Mouse (Mus musculus) hindbrain, embryonic 11.5 days (tissue): Measurements from ENCODE around the gene 1700122O11Rik. TPM values are rescaled to one million over a fixed set of nuclear protein-coding genes. Genes with fewer than 3 reads are reported as not detected.

ENCODE experiments used
- ATAC-seq: fragments of 200-750 bp; cut with Nextera tagmentation; 2 replicates; pipeline ENCODE4 v1.8.0; 2017; ENCODE audit warnings: mild to moderate bottlenecking, moderate TSS enrichment, moderate library complexity; ENCODE audit not compliant: low FRiP score
- DNase-seq: peaks from one replicate; pipeline ENCODE4 v3.0.0-alpha.2; 2015; ENCODE audit warnings: low spot score
- H3K27ac ChIP-seq: fragments of 300-500 bp; sonication (generic); 2 replicates; pipeline ENCODE4 v1.5.1; 2014; ENCODE audit warnings: mild to moderate bottlenecking, low read depth, low read length
- H3K27me3 ChIP-seq: fragments of 300-500 bp; sonication (generic); 2 replicates; pipeline ENCODE4 v1.6.1; 2014; ENCODE audit warnings: mild to moderate bottlenecking, low read length, moderate library complexity, mixed read lengths; ENCODE audit not compliant: control insufficient read depth, insufficient read depth
- H3K36me3 ChIP-seq: fragments of 300-500 bp; sonication (generic); 2 replicates; pipeline ENCODE4 v1.6.1; 2014; ENCODE audit warnings: mild to moderate bottlenecking, low read length, moderate library complexity, mixed read lengths; ENCODE audit not compliant: control insufficient read depth, insufficient read depth
- H3K4me1 ChIP-seq: fragments of 300-500 bp; sonication (generic); replicated peaks from 2 replicates; pipeline ENCODE4 v1.6.1; 2014; ENCODE audit warnings: low read length, mixed read lengths; ENCODE audit not compliant: control insufficient read depth, insufficient read depth
- H3K4me2 ChIP-seq: fragments of 300-500 bp; sonication (generic); replicated peaks from 2 replicates; pipeline ENCODE4 v1.6.1; 2014; ENCODE audit warnings: mild to moderate bottlenecking, low read depth, low read length
- H3K4me3 ChIP-seq: fragments of 300-500 bp; sonication (generic); 2 replicates; pipeline ENCODE4 v1.5.1; 2014; ENCODE audit warnings: low read depth, low read length
- H3K9ac ChIP-seq: fragments of 300-500 bp; sonication (generic); 2 replicates; pipeline ENCODE4 v1.6.1; 2014; ENCODE audit warnings: low read depth, low read length
- H3K9me3 ChIP-seq: fragments of 300-500 bp; sonication (generic); 2 replicates; pipeline ENCODE4 v1.6.1; 2016; ENCODE audit warnings: low read length; ENCODE audit not compliant: control insufficient read depth
- WGBS: fragments of 180-500 bp; shearing (Covaris S2); extraction: QIAGEN DNeasy Blood & Tissue Kit; methylation state at CpG from one replicate; pipeline ENCODE4 v1.1.7; 2014; 5-methylcytosine and 5-hydroxymethylcytosine counted together
- polyA plus RNA-seq: library from polyadenylated mRNA; unstranded; fragments of >200 nt; fragmentation: Nextera tagmentation; extraction: Ambion mirVana; gene quantifications from 2 replicates; pipeline ENCODE4 v1.2.1, GENCODE M21; 2014

1700122O11Rik gene
- polyA plus RNA-seq, 1 experiment from 2014 or later = not detected

DNA sequence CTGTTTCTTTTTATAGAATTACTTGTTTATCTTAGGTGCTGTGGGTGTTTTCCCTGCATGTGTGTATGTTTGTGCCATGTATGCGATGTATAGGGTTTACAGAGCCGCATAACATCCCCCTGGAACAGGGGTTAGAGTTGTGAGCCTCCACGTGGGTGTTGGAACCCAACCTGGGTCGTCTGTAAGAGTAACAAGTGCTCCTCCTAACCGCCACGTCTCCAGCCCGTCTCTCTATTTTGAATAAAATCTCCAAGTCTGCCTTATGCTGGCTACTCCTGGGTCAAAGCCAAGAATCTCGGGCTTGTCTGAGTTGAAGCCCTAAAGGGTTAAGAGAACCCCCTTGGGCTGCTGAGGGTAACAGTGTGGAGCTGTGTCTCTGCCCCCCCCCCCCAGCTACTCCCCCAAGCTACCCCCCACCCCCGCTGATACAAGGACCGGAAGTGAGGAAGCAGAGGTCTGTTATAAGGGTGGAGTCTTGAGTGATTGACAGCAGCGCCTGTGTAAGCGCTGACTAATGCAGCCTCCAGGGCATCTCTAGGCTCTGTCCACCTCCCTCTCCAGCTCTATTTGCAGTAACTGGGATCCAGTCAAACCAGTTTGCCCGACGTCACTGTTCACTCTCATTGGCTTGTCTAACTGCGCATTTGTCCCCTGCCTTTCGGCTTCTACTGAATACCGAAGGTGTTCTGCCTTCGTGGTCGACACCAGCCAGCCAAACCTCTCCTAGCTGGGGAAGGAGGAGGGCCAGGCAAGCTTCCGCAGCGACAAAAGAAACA is 36.3 kb downstream of the 1700122O11Rik start:
- Histone ChIP-seq H3K9ac (peak overlapping the region; percentile 37), H3K4me2 (peak overlapping the region; percentile 39), H3K27ac (0 out of 2 replicates have a peak overlapping the region, but pooled peaks have one; percentile 39), H3K4me3 (peak overlapping the region; percentile 18), H3K36me3 (no peaks in the 10 kb centered on the region), H3K4me1 (0 out of 2 replicates have a peak, but pooled peaks cover 5% of the 10 kb centered on the region), H3K9me3 (no peaks in the 10 kb centered on the region), H3K27me3 (no peaks in the 10 kb centered on the region)
- WGBS = 7% methylated on average over 21 of the region's 21 CpGs
- ATAC-seq = peak; percentile 84
- DNase-seq = peak; percentile 67

DNA sequence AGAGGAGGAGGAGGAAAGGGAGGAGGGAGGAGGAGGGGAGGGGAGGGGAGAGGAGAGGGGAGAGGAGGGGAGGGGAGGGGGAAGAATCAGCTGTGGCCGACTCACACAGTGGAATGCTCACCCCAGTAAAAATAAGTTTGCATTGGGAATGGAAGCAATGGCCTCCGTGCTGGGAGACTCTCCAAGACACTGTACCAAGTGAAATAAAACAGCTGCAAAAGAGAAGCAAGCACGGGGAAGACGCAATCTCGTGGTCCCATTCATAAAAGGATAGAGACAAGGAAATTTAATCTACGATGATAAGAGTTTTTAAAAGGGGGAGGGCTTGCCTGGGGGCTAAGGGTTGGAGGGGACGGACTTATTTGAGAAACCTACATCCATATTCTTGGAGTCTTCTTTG is 36.9 kb downstream of the 1700122O11Rik start:
- no peak for ATAC-seq
- Histone ChIP-seq H3K4me2 (peak overlapping the region; percentile 39; the same call in 1 of the 2 replicates), H3K9me3 (no peaks in the 10 kb centered on the region), H3K4me3 (no peak overlapping the region; the same call in 1 of the 2 replicates), H3K4me1 (0 out of 2 replicates have a peak, but pooled peaks cover 5% of the 10 kb centered on the region), H3K27ac (no peak overlapping the region), H3K27me3 (no peaks in the 10 kb centered on the region), H3K9ac (no peak overlapping the region), H3K36me3 (no peaks in the 10 kb centered on the region)
- DNase-seq = no peak
- 45% methylated on average over 7 of the region's 7 CpGs for WGBS

DNA sequence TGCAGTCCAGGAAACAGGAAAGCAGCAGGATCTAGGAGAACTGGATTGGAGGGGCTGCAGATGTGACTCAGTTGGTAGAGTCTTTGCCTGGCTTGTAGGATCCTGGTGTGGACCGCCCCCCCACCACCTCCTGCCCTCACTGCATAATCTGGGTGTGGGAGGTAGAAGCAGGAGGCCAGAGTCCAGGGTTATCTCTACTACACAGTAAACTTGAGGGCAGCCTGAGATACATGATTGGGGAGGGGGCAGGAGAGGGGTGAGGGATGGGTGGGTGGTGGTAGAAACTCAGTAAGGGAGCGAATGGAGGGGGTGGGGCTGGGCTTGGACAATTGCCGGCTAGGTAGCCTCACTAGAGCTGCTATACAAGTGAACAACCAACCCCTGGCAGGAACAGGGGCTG is 38.3 kb downstream of the 1700122O11Rik start:
- Histone ChIP-seq H3K27ac (no peak overlapping the region), H3K4me2 (no peak overlapping the region), H3K4me3 (no peak overlapping the region), H3K9me3 (no peaks in the 10 kb centered on the region), H3K9ac (no peak overlapping the region), H3K27me3 (no peaks in the 10 kb centered on the region), H3K36me3 (no peaks in the 10 kb centered on the region), H3K4me1 (0 out of 2 replicates have a peak, but pooled peaks cover 3% of the 10 kb centered on the region)
- WGBS = 73% methylated on average over 3 of the region's 3 CpGs
- DNase-seq (no peak), ATAC-seq (no peak)

DNA sequence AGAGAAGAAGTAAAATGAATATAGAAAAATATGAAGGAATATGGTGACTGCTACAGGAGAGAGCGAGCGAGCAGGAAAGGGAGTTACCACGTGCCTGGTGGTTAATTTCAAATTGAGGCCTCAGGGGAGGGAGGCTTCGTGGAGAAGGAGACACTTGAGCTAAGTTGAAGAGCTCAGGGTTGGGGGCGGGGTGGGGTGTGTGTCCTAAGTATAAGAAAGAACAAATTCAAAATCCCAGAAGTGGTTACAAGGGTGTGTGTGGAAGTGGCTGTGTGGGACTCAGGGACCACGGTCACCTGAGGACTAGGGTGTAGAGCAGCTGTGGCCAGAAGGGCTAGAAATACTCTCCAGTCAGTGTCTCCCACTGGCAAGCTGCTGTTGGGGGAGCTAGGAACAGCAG is 38.7 kb downstream of the 1700122O11Rik start:
- no peak for ATAC-seq
- H3K27me3 ChIP-seq = no peaks in the 10 kb centered on the region
- no peaks in the 10 kb centered on the region for H3K9me3 ChIP-seq
- no peak overlapping the region for H3K4me2 ChIP-seq
- WGBS = 70% methylated on average over 6 of the region's 6 CpGs
- no peaks in the 10 kb centered on the region for H3K4me1 ChIP-seq
- DNase-seq = no peak
- H3K27ac ChIP-seq = no peak overlapping the region
- no peak overlapping the region for H3K9ac ChIP-seq
- H3K4me3 ChIP-seq = no peak overlapping the region
- no peaks in the 10 kb centered on the region for H3K36me3 ChIP-seq

DNA sequence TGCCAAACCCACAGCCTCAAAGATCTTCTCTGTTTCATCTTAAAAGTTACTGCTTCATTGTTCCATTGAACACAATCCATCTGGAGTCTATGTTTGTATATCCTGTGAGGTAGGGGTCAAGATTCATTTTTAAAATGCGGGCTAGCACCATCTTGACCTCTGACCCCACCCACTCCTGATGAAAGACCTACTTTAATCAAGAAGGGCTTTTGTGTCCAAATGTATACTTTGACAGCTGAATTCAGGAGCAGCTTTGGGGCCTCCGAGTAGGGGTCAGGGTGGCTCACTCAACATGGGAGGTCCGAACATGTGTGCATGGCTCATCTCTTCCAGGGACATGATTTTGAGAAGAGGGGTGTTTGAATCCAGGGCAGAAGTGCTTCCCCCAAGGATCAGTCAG is 40.3 kb downstream of the 1700122O11Rik start:
- DNase-seq = no peak
- Histone ChIP-seq H3K4me2 (no peak overlapping the region), H3K9ac (no peak overlapping the region), H3K9me3 (no peaks in the 10 kb centered on the region), H3K4me3 (no peak overlapping the region), H3K27me3 (no peaks in the 10 kb centered on the region), H3K36me3 (no peaks in the 10 kb centered on the region), H3K27ac (no peak overlapping the region), H3K4me1 (no peaks in the 10 kb centered on the region)
- ATAC-seq = no peak
- 18% methylated on average over 3 of the region's 3 CpGs for WGBS

DNA sequence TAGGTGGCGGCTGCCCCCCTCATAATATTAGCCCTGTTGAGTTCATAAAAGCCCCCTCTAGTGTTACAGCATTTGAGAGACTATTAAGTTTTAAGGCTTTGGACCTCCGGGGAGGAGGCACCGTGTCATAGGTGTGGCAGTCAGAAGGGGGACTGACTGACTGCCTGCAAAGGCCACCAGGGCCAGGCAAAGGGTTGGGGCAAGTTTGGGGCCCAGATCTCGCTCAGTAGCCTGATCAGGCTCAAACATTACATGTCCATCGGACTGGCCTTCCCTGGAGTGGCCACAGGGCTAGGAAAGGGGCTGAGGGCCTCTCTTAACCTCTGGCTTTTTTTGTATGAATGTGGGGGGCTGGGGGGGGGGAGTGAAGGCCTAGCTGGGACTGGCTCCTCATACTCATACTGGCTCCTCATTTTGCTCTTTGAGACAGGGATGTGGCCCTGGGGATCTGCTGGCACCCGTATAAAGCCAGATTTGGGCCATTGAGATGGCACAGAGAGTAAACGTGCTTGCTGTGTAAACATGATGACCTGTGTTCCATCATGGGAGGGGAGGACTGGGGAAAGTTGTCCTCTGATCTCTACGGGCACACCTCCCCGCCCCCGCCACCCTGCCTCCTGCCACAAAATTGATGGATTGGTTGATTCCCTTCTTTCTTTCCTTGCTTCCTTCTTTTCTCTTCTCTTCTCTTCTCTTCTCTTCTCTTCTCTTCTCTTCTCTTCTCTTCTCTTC is 47.5 kb downstream of the 1700122O11Rik start:
- no peak overlapping the region for H3K4me3 ChIP-seq
- H3K4me2 ChIP-seq = no peak overlapping the region
- H3K9ac ChIP-seq = 0 out of 2 replicates have a peak overlapping the region, but pooled peaks have one; percentile 23
- no peaks in the 10 kb centered on the region for H3K9me3 ChIP-seq
- H3K4me1 ChIP-seq = peaks cover 8% of the 10 kb centered on the region
- DNase-seq = no peak
- H3K27me3 ChIP-seq = no peaks in the 10 kb centered on the region
- H3K27ac ChIP-seq = peak overlapping the region; percentile 79
- ATAC-seq = peak; percentile 28
- H3K36me3 ChIP-seq = no peaks in the 10 kb centered on the region
- 25% methylated on average over 10 of the region's 10 CpGs for WGBS

DNA sequence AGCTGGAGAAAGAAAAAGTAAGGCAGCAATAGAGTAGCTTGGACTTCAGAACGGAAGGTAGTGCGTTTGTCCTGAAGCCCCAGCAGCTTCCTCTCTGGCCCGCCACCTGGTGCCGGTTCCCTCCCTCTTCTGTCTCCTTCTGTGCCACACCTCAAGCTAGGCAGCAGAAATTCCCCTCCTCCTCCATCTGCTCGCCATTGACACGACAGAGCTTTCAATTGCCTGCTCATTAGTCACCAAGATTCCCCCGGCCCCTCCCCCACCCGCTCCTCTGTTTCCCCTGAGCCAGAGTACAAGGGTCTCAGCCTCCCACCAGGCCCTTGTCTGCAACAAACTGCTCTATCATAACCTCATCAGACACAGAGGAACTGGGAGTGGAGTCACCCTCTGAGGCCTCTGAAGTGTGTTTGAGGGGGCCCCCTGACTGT is 48.1 kb downstream of the 1700122O11Rik start:
- Histone ChIP-seq H3K27me3 (no peaks in the 10 kb centered on the region), H3K9ac (0 out of 2 replicates have a peak overlapping the region, but pooled peaks have one; percentile 23), H3K4me3 (no peak overlapping the region), H3K27ac (peak overlapping the region; percentile 79), H3K9me3 (no peaks in the 10 kb centered on the region), H3K4me1 (peaks cover 8% of the 10 kb centered on the region), H3K36me3 (no peaks in the 10 kb centered on the region), H3K4me2 (peak overlapping the region; percentile 17; the same call in 1 of the 2 replicates)
- WGBS = under 1% methylated on average over 8 of the region's 8 CpGs
- peak; percentile 88 for ATAC-seq
- DNase-seq = peak; percentile 86

DNA sequence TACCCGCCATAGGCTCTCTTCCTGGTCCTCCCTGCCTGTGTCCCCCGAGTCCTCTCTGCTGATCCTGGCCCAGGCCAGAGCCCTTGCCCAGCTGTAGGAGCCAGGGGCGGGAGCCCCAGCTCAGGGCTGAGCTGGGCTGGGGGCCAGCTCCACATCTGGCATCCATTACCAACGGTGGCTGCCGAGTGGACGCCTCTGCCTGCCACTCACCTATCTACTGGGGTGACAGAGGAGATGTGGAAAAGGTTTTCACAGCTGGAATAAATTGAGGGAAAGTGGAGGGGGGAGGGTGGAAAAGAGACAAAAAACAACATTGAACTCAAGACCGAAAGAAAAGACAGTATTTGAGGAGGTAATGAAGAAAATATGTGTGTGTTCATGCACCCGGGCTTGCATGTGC is 49.3 kb downstream of the 1700122O11Rik start:
- 54% methylated on average over 8 of the region's 8 CpGs for WGBS
- Histone ChIP-seq H3K27ac (no peak overlapping the region), H3K27me3 (no peaks in the 10 kb centered on the region), H3K36me3 (no peaks in the 10 kb centered on the region), H3K4me1 (peaks cover 8% of the 10 kb centered on the region), H3K4me3 (no peak overlapping the region), H3K9me3 (no peaks in the 10 kb centered on the region), H3K4me2 (no peak overlapping the region), H3K9ac (no peak overlapping the region)
- DNase-seq (peak; percentile 59), ATAC-seq (no peak)
